Mouse (Mus musculus) forebrain, embryonic 14.5 days (tissue): ENCODE measurements around the gene F13b. TPM values are rescaled to one million over a fixed set of nuclear protein-coding genes. Genes with fewer than 3 reads are reported as not detected.

Source experiments
- ATAC-seq: fragments of 200-750 bp; cut with Nextera tagmentation; 2 replicates; pipeline ENCODE4 v1.8.0; 2017; ENCODE audit warnings: mild to moderate bottlenecking, moderate library complexity
- DNase-seq: peaks from one replicate; pipeline ENCODE4 v3.0.0-alpha.2; 2015; ENCODE audit warnings: low spot score
- H3K27ac ChIP-seq: fragments of 300-500 bp; sonication (generic); 2 replicates; pipeline ENCODE4 v1.5.1; 2014; ENCODE audit warnings: low read depth, mild to moderate bottlenecking, control low read depth, low read length, moderate library complexity
- H3K27me3 ChIP-seq: fragments of 300-500 bp; sonication (generic); replicated peaks from 2 replicates; pipeline ENCODE4 v1.6.1; 2014; ENCODE audit warnings: low read length, control low read depth, mixed read lengths; ENCODE audit not compliant: control insufficient read depth, insufficient read depth
- H3K36me3 ChIP-seq: fragments of 300-500 bp; sonication (generic); 2 replicates; pipeline ENCODE4 v1.6.1; 2014; ENCODE audit warnings: low read length, control low read depth; ENCODE audit not compliant: control insufficient read depth, insufficient read depth
- H3K4me1 ChIP-seq: fragments of 300-500 bp; sonication (generic); 2 replicates; pipeline ENCODE4 v1.6.1; 2014; ENCODE audit warnings: antibody characterized with exemption, low read length, control low read depth; ENCODE audit not compliant: control insufficient read depth, insufficient read depth
- H3K4me2 ChIP-seq: fragments of 300-500 bp; sonication (generic); 2 replicates; pipeline ENCODE4 v1.6.1; 2014; ENCODE audit warnings: mild to moderate bottlenecking, control low read depth, low read length
- H3K4me3 ChIP-seq: fragments of 300-500 bp; sonication (generic); 2 replicates; pipeline ENCODE4 v1.5.1; 2014; ENCODE audit warnings: low read depth, low read length, control low read depth
- H3K9ac ChIP-seq: fragments of 300-500 bp; sonication (generic); 2 replicates; pipeline ENCODE4 v1.6.1; 2014; ENCODE audit warnings: mild to moderate bottlenecking, low read length, control low read depth, moderate library complexity
- H3K9me3 ChIP-seq: fragments of 300-500 bp; sonication (generic); replicated peaks from 2 replicates; pipeline ENCODE4 v1.6.1; 2016; ENCODE audit warnings: low read length, control low read depth, mixed read lengths; ENCODE audit not compliant: control insufficient read depth
- WGBS: fragments of 180-500 bp; shearing (Covaris S2); extraction: QIAGEN DNeasy Blood & Tissue Kit; methylation state at CpG from one replicate; pipeline ENCODE4 v1.1.7; 2014; 5-methylcytosine and 5-hydroxymethylcytosine counted together
- polyA plus RNA-seq: library from polyadenylated mRNA; unstranded; fragments of >200 nt; fragmentation: Nextera tagmentation; extraction: Ambion mirVana; gene quantifications from 2 replicates; pipeline ENCODE4 v1.2.1, GENCODE M21; 2014

The F13b gene
- polyA plus RNA-seq, 1 experiment from 2014 or later: not detected

DNA sequence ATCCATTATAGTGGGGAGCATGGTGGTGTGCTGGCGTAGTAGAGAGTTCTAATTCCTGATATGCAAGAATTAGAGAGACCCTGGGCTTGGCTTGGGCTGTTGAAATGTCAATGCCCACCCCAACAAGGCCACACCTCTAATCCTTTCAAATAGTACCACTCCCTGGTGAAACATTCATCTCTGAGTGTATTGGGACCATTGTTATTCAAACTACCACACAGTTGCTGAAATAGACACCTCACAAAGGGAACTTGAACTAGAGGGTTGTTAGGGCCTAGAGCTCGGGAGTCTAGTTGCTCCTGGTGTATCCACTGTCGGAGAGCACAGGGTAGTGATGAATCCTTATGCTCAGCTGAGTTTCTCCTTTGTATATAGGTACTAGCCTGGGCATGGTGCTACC lies 6.9 kb upstream of the F13b start:
- peaks cover 41% of the 10 kb centered on the region for H3K36me3 ChIP-seq

DNA sequence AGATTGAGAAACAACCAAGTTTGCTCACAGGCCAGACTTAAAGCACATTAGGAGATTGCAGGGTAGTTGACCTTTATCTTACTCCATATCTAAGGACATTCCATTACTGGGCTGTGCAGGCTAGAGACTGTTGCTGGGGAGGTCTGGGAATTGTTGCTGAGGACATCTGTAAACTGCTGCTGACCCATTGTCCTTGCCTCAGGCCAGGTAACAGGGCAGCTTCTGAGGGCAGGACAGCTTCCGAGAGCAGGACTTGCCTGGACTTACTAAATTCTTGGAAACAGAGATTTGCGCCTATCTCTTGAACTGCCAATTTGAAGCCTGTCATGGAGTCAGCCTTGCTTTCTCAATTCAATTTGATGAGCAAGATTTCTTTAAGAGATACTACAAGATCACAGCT lies 6.1 kb upstream of the F13b start:
- H3K9ac ChIP-seq: no peak overlapping the region
- H3K27me3 ChIP-seq: no peaks in the 10 kb centered on the region
- no peaks in the 10 kb centered on the region for H3K4me1 ChIP-seq
- 89% methylated on average over 2 of the region's 2 CpGs for WGBS
- DNase-seq: no peak
- H3K4me2 ChIP-seq: no peak overlapping the region
- H3K4me3 ChIP-seq: no peak overlapping the region
- no peaks in the 10 kb centered on the region for H3K9me3 ChIP-seq
- peaks cover 36% of the 10 kb centered on the region for H3K36me3 ChIP-seq
- no peak overlapping the region for H3K27ac ChIP-seq
- ATAC-seq: no peak

More for the DNA sequence above, 6.9 kb upstream of the F13b start:
- Histone ChIP-seq H3K4me3 (no peak overlapping the region), H3K9me3 (no peaks in the 10 kb centered on the region), H3K4me1 (no peaks in the 10 kb centered on the region), H3K27ac (no peak overlapping the region), H3K4me2 (no peak overlapping the region), H3K9ac (no peak overlapping the region), H3K27me3 (no peaks in the 10 kb centered on the region)
- DNase-seq: no peak
- WGBS: 75% methylated on average over 3 of the region's 3 CpGs
- ATAC-seq: no peak

- H3K4me1 ChIP-seq: no peaks in the 10 kb centered on the region
- no peak for DNase-seq
- H3K4me2 ChIP-seq: no peak overlapping the region
- no peak overlapping the region for H3K4me3 ChIP-seq
- 86% methylated on average over 3 of the region's 3 CpGs for WGBS
- no peaks in the 10 kb centered on the region for H3K9me3 ChIP-seq
- H3K36me3 ChIP-seq: peaks cover 30% of the 10 kb centered on the region
- H3K27ac ChIP-seq: no peak overlapping the region
- H3K27me3 ChIP-seq: no peaks in the 10 kb centered on the region
- no peak overlapping the region for H3K9ac ChIP-seq
- no peak for ATAC-seq
Measured at GRCm38 (mm10) chr1:139496212-139496611, 5.3 kb upstream of the F13b start.

GRCm38 (mm10) chr1:139499751-139500150 lies 1.8 kb upstream of the F13b start:
- DNase-seq (no peak), ATAC-seq (no peak)
- Histone ChIP-seq H3K27ac (no peak overlapping the region), H3K4me2 (no peak overlapping the region), H3K4me1 (no peaks in the 10 kb centered on the region), H3K9ac (no peak overlapping the region), H3K27me3 (no peaks in the 10 kb centered on the region), H3K36me3 (peaks cover 4% of the 10 kb centered on the region; the same call in 1 of the 2 replicates), H3K4me3 (no peak overlapping the region), H3K9me3 (no peaks in the 10 kb centered on the region)

DNA sequence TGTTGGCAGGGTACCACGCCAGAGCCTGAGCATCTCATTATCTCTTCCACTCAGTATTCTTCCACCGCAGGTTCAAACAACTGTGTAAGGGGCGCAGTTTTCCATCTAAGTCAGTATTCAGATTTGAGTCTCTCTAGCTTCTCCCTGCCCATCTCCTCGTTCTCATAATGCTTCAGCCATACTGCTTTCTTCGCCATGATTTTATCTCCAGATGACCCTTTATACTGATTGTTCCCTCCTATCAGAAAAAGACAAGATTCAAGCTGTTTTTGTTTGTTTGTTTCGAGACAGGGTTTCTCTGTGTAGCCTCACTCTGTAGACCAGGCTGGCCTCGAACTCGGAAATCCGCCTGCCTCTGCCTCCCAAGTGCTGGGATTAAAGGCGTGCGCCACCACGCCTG lies 13.1 kb downstream of the F13b start:
- no peaks in the 10 kb centered on the region for H3K4me1 ChIP-seq
- ATAC-seq (no peak), DNase-seq (no peak)
- no peak overlapping the region for H3K27ac ChIP-seq
- H3K9me3 ChIP-seq: no peaks in the 10 kb centered on the region
- no peak overlapping the region for H3K4me2 ChIP-seq
- no peak overlapping the region for H3K4me3 ChIP-seq
- no peaks in the 10 kb centered on the region for H3K27me3 ChIP-seq
- 95% methylated on average over 12 of the region's 12 CpGs for WGBS
- no peak overlapping the region for H3K9ac ChIP-seq
- no peaks in the 10 kb centered on the region for H3K36me3 ChIP-seq

DNA sequence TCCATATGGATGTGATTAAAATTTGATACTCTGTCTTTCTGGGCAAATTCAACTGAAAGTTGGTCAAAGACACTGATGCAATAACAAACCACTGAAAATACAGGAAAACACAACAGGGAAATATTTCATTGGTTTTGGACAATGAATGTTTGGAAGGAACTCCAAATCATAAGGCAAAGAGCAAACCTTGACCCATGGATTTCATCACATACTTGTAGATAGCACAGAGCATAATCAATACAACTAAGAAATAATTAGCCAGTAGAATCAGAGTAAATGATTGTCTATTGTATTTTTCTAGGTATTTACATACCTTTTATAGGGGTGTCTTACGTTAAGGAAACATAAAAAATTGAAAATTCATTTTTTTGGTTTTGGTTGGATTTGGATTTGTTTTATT lies 47.0 kb downstream of the F13b start:
- H3K27me3 ChIP-seq: no peaks in the 10 kb centered on the region
- H3K36me3 ChIP-seq: no peaks in the 10 kb centered on the region
- H3K4me2 ChIP-seq: no peak overlapping the region
- no peaks in the 10 kb centered on the region for H3K9me3 ChIP-seq
- DNase-seq (no peak), ATAC-seq (no peak)
- H3K4me3 ChIP-seq: no peak overlapping the region
- WGBS: 85% methylated on average over 1 of the region's 1 CpGs
- no peak overlapping the region for H3K9ac ChIP-seq
- no peaks in the 10 kb centered on the region for H3K4me1 ChIP-seq
- H3K27ac ChIP-seq: no peak overlapping the region

GRCm38 (mm10) chr1:139551311-139551710 lies 49.8 kb downstream of the F13b start:
- Histone ChIP-seq H3K4me2 (no peak overlapping the region), H3K4me3 (no peak overlapping the region), H3K36me3 (no peaks in the 10 kb centered on the region), H3K27me3 (no peaks in the 10 kb centered on the region), H3K4me1 (no peaks in the 10 kb centered on the region), H3K27ac (no peak overlapping the region), H3K9me3 (no peaks in the 10 kb centered on the region), H3K9ac (no peak overlapping the region)
- ATAC-seq (no peak), DNase-seq (no peak)
- WGBS: 86% methylated on average over 1 of the region's 1 CpGs

- no peak within 1 kb of the TSS for H3K9ac ChIP-seq
- DNase-seq (no peak), ATAC-seq (no peak)
- no peaks in the 10 kb centered on the region for H3K36me3 ChIP-seq
- no peak within 1 kb of the TSS for H3K4me2 ChIP-seq
- H3K4me3 ChIP-seq: no peak within 1 kb of the TSS
- no peaks in the 10 kb centered on the region for H3K27me3 ChIP-seq
- H3K27ac ChIP-seq: no peak within 1 kb of the TSS
- H3K9me3 ChIP-seq: no peaks in the 10 kb centered on the region
- 66% methylated on average over 1 of the region's 1 CpGs for WGBS
- no peaks in the 10 kb centered on the region for H3K4me1 ChIP-seq
Measured at GRCm38 (mm10) chr1:139560024-139560423, 58.5 kb downstream of the F13b start, which contains the start of gene Cfhr1. Cfhr1 (minus strand) TSS chr1:139560272.
